Mouse (Mus musculus): ENCODE results near the gene Zfp606. TPM values are rescaled to one million over a fixed set of nuclear protein-coding genes. Genes with fewer than 3 reads are reported as not detected.

Gene Zfp606
- 1 to 10 TPM; 6.3 to 6.9 TPM for total RNA-seq (2023)

DNA sequence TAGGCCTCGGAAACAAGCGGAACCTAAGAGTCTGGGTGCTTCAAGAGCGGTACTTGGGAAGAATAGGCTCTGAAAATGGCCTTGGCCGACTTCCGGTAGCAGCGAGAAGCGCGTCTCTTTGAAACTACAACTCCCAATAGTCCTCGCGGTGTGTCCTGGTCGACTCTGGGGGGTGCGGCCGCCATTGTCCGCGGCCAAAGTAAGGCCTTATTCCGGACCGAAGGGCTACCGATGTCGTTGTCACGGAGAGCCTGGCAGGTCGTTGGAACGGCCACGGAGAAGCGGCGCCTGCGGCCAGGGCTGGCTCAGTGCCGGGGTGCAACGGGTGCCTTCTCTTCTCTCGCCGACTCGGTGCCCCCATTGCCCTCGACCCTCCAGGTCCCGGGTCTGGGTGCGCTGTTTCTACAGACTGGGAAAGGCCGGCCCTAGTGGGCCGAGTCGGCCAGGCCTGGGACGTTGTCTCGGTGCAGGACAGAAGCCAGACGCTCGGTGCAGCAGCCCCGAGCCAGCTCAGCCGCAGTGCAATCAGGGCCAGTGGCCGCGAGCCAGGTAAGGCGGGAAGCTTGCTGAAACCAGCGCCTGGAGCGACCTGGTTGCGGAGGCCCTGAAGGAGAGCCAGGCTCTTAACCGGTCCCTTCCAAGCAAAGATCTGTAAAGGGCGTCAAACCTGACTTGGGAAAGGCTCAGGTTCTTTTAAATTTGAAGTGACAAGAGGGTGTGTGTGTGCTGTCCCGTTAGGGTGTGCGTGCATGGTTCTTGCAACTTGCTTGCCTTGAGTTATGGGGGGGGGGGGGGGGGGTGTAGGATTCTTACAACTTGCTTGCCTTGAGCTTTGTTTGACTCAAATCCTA, at the start of gene Zfp606:
TSS of gene Zfp606 (plus strand) at position 136 of the 851 bp plus-strand sequence.

DNA sequence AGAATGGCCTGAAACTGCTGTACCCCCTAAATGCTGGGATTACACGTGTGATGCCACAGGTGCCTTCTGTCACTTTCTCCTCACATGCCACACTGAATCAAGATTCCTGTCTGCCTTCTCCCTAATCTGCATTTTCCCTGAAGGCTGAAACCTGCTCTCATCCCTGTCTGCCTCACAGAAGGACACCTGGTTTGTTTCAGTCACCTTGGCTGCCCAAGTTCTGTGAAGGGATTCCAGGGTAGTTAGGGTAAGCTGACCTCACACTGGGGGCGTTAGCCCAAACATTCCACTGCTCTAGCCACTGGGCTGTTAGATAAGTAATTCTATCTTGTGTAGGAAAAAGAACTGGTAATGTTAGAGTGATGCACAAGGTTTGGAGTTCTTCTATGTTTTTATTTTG, 34.1 kb downstream of the Zfp606 start, which contains the start of gene 2900092C05Rik:
TSS of gene 2900092C05Rik (plus strand) at position 301 of the 400 bp plus-strand sequence.

Other genes with a start within 250 kb of the Zfp606 start
- gene Vmn1r81, start 210.0 kb upstream of the Zfp606 start, total RNA-seq (2023): under 1 TPM; 0.06 to 0.18 TPM
- gene Vmn1r82, start 177.9 kb upstream of the Zfp606 start, total RNA-seq (2023): not detected
- not detected for gene Vmn1r83, start 148.8 kb upstream of the Zfp606 start, total RNA-seq (2023)
- gene Vmn1r84, start 109.0 kb upstream of the Zfp606 start, total RNA-seq (2023): not detected
- gene Zfp551, start 55.5 kb upstream of the Zfp606 start, total RNA-seq (2023): 1 to 10 TPM; 4.0 to 5.4 TPM
- not detected for gene 2900092C05Rik, start 34.2 kb downstream of the Zfp606 start, total RNA-seq (2023)
- under 1 TPM; 0.06 to 0.09 TPM for gene Vmn2r53, start 130.5 kb downstream of the Zfp606 start, total RNA-seq (2023)
- not detected for gene Vmn2r54, start 162.0 kb downstream of the Zfp606 start, total RNA-seq (2023)
- not detected for gene Vmn2r55, start 206.7 kb downstream of the Zfp606 start, total RNA-seq (2023)

All from T-cell, adult 66 days (primary cell).